Comparison of ENCODE assay signal across 8 mouse cellular contexts in genomic region chr9:78775462-78775861, GRCm38 (mm10).
DNase-seq lines count a peak whose midpoint lies in the region; ATAC-seq and TF ChIP-seq lines count a peak whose summit lies in the region.

No protein-coding gene starts in this region.

- TF ChIP-seq POLR2A in bone marrow, adult 2 months (IDR thresholded peaks at IDR 0.05; ENCODE audit: borderline replicate concordance, control insufficient read depth, low read depth, low read length), result no peak

- TF ChIP-seq EP300 in liver, postnatal 0 days (IDR thresholded peaks at IDR 0.05; ENCODE audit: low read depth), result no peak

- peak; percentile 48 for DNase-seq in testis, postnatal 10 days (ENCODE audit: low spot score)
- no peak for DNase-seq in testis, postnatal 14 days (ENCODE audit: low spot score)
- DNase-seq in forebrain, embryonic 11.5 days (ENCODE audit: low spot score), result peak; percentile 62
- peak; percentile 72 for DNase-seq in kidney, postnatal 10 days
- peak; percentile 16 for DNase-seq in liver, postnatal 0 days
- DNase-seq in right cerebral cortex, postnatal 25 days, result peak; percentile 21
- DNase-seq in spleen, postnatal 36 days (ENCODE audit: low spot score in 2 of 2), result no peak

- H3K4me1 ChIP-seq in bone marrow, adult 2 months (ENCODE audit: control insufficient read depth, insufficient read depth, low read length), result no peaks in the 10 kb centered on the region
- no peaks in the 10 kb centered on the region for H3K4me1 ChIP-seq in forebrain, embryonic 11.5 days (replicated peaks; ENCODE audit: control insufficient read depth, insufficient read depth, low read length)
- no peaks in the 10 kb centered on the region for H3K4me1 ChIP-seq in liver, postnatal 0 days (ENCODE audit: insufficient read depth)

- no peaks in the 10 kb centered on the region for H3K27me3 ChIP-seq in forebrain, embryonic 11.5 days (ENCODE audit: control insufficient read depth, insufficient read depth, low read length)
- H3K27me3 ChIP-seq in liver, postnatal 0 days (ENCODE audit: insufficient read depth, low read length), result no peaks in the 10 kb centered on the region

- 16% methylated on average over 5 of the region's 5 CpGs for WGBS in bone marrow, adult 2 months
- WGBS in forebrain, embryonic 11.5 days, result 19% methylated on average over 5 of the region's 5 CpGs
- 13% methylated on average over 5 of the region's 5 CpGs for WGBS in liver, postnatal 0 days (ENCODE audit: insufficient replicate concordance)

- no peak overlapping the region for H3K4me3 ChIP-seq in bone marrow, adult 2 months (replicated peaks; ENCODE audit: control insufficient read depth, low read depth, low read length)
- H3K4me3 ChIP-seq in forebrain, embryonic 11.5 days (ENCODE audit: low read depth, low read length), result no peak overlapping the region
- no peak overlapping the region for H3K4me3 ChIP-seq in liver, postnatal 0 days (ENCODE audit: low read depth, low read length)

- H3K9ac ChIP-seq in forebrain, embryonic 11.5 days (ENCODE audit: low read length), result no peak overlapping the region
- no peak overlapping the region for H3K9ac ChIP-seq in liver, postnatal 0 days (replicated peaks)

- no peaks in the 10 kb centered on the region for H3K9me3 ChIP-seq in forebrain, embryonic 11.5 days (ENCODE audit: control insufficient read depth, low read length)
- no peaks in the 10 kb centered on the region for H3K9me3 ChIP-seq in liver, postnatal 0 days (ENCODE audit: low read length)

- peak; percentile 60 for ATAC-seq in forebrain, embryonic 11.5 days (replicated peaks; ENCODE audit: low FRiP score)
- no peak for ATAC-seq in liver, postnatal 0 days

- TF ChIP-seq CTCF in bone marrow, adult 2 months (IDR thresholded peaks at IDR 0.05; ENCODE audit: control insufficient read depth, insufficient read depth, low read length), result 0 out of 2 replicates have a peak, but pooled peaks have one; percentile 10
- peak; percentile 67 for TF ChIP-seq CTCF in liver, postnatal 0 days (IDR thresholded peaks at IDR 0.05; ENCODE audit: low read depth)

- no peak overlapping the region for H3K27ac ChIP-seq in bone marrow, adult 2 months (ENCODE audit: control insufficient read depth, insufficient read depth, low read depth, low read length, poor library complexity)
- H3K27ac ChIP-seq in forebrain, embryonic 11.5 days (ENCODE audit: low read depth, low read length), result no peak overlapping the region
- H3K27ac ChIP-seq in liver, postnatal 0 days (ENCODE audit: low read depth), result no peak overlapping the region

- no peak overlapping the region for H3K4me2 ChIP-seq in forebrain, embryonic 11.5 days (ENCODE audit: low read depth, low read length, severe bottlenecking)
- H3K4me2 ChIP-seq in liver, postnatal 0 days (ENCODE audit: low read depth, low read length), result no peak overlapping the region

- no peaks in the 10 kb centered on the region for H3K36me3 ChIP-seq in forebrain, embryonic 11.5 days (ENCODE audit: control insufficient read depth, insufficient read depth, low read length)
- no peaks in the 10 kb centered on the region for H3K36me3 ChIP-seq in liver, postnatal 0 days (replicated peaks; ENCODE audit: insufficient read depth, low read length)

Comparison
In these comparisons a context has a peak if more than half of its experiments do, and no peak if none do; other contexts are left out.
1. DNase-seq: peak in testis, postnatal 10 days (single experiment), forebrain, embryonic 11.5 days (single experiment), kidney, postnatal 10 days (single experiment), liver, postnatal 0 days (single experiment) and right cerebral cortex, postnatal 25 days (single experiment); none in testis, postnatal 14 days (single experiment) and spleen, postnatal 36 days (0 of 2).